Mouse (Mus musculus) thymus, adult 2 months (tissue): ENCODE measurements around the gene Abtb2.

Experiments used
- CTCF ChIP-seq: fragments of 200-500 bp; IDR thresholded peaks from 2 replicates; pipeline ENCODE4 v1.5.1; 2012; ENCODE audit warnings: mild to moderate bottlenecking, control low read depth, low read length, moderate library complexity, borderline replicate concordance; ENCODE audit not compliant: control insufficient read depth, poor library complexity, insufficient read depth; ENCODE audit errors: extremely low read depth
- POLR2A ChIP-seq: fragments of 200-500 bp; IDR thresholded peaks from 2 replicates; pipeline ENCODE4 v1.6.1; 2012; ENCODE audit warnings: mild to moderate bottlenecking, low read length, control low read depth, moderate library complexity; ENCODE audit not compliant: control insufficient read depth, poor library complexity, insufficient read depth; ENCODE audit errors: extremely low read depth

GRCm38 (mm10) chr2:103608947-103609346 is 42.8 kb downstream of the Abtb2 start:
- TF ChIP-seq CTCF (no peak), POLR2A (no peak)
